Mouse (Mus musculus) heart, adult 2 months (tissue): Measurements from ENCODE around the gene Plcb4.

Source experiments
- CTCF ChIP-seq: fragments of 200-600 bp; IDR thresholded peaks from 2 replicates; pipeline ENCODE4 v1.8.1; 2022; ENCODE audit warnings: antibody characterized with exemption, mild to moderate bottlenecking, moderate library complexity
- EP300 ChIP-seq: fragments of 200-500 bp; IDR thresholded peaks from 2 replicates; pipeline ENCODE4 v1.6.1; 2011; ENCODE audit warnings: low read depth, low read length, control low read depth; ENCODE audit not compliant: insufficient read depth
- POLR2A ChIP-seq: fragments of 200-500 bp; IDR thresholded peaks from 2 replicates; pipeline ENCODE4 v1.6.1; 2011; ENCODE audit warnings: mild to moderate bottlenecking, low read depth, low read length, control low read depth; ENCODE audit not compliant: insufficient read depth

DNA sequence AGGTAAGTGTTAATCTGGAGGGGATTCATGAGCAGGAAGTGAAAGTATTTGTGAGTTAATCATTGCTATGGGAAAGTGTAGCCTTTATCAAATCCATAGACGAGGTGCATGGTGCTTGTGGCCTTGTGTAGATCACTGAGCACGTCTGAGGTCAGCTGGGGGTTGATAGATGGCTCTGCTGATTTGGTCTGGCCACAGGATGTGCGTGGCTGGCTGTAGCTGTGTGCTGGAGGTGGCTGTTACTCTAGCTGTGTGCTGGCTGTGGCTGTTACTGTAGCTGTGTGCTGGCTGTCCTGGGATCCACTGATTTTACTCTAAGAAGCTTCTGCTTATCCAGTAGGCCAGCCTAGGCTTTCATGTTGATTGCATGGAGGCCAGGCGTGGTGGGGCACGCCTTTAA is 91.9 kb downstream of the Plcb4 start:
- no peak for TF ChIP-seq POLR2A
- TF ChIP-seq EP300, result no peak
- TF ChIP-seq CTCF, result no peak
